Mouse (Mus musculus) MEL (cell line): ENCODE measurements around the gene Ap1b1. TPM values are rescaled to one million over a fixed set of nuclear protein-coding genes. Genes with fewer than 3 reads are reported as not detected.
A peak's percentile ranks its signal among the peaks of the same experiment; 100 is the strongest.

ENCODE experiments used
- DNase-seq: peaks from one replicate; pipeline ENCODE4 v3.0.0; 2011; ENCODE audit warnings: low read depth, low spot score
- H3K27ac ChIP-seq: 2 replicates; pipeline ENCODE4 v1.5.1; 2012; ENCODE audit warnings: low read depth, mild to moderate bottlenecking, control low read depth, low read length, moderate library complexity; ENCODE audit not compliant: control insufficient read depth
- H3K27me3 ChIP-seq, 2 experiments: fragments of 150-350 bp in 1 of 2; sonication (generic) in 1 of 2; 2 replicates each; pipeline ENCODE4 v1.6.1; 2012; ENCODE audit warnings: low read length in 2 of 2, mild to moderate bottlenecking in 2 of 2, improper control_type of control experiment in 1 of 2, moderate library complexity in 1 of 2; ENCODE audit not compliant: insufficient read depth in 2 of 2, control insufficient read depth in 1 of 2
- H3K36me3 ChIP-seq, 2 experiments: 2 replicates each; pipeline ENCODE4 v1.6.1; 2012 to 2014; ENCODE audit warnings: low read length in 2 of 2, improper control_type of control experiment in 1 of 2, inconsistent platforms in 1 of 2, mild to moderate bottlenecking in 1 of 2; ENCODE audit not compliant: insufficient read depth in 2 of 2, control insufficient read depth in 1 of 2
- H3K4me1 ChIP-seq, 2 experiments: fragments of 150-350 bp in 1 of 2; sonication (generic) in 1 of 2; 2 replicates each; pipeline ENCODE4 v1.6.1; 2012; ENCODE audit warnings: low read length in 2 of 2, improper control_type of control experiment in 1 of 2, mild to moderate bottlenecking in 1 of 2; ENCODE audit not compliant: insufficient read depth in 2 of 2, control insufficient read depth in 1 of 2
- H3K4me3 ChIP-seq, 2 experiments: fragments of 150-350 bp in 1 of 2; sonication (generic) in 1 of 2; 2 replicates each; pipeline ENCODE4 v1.5.1; 2012; ENCODE audit warnings: low read depth in 2 of 2, low read length in 2 of 2, mild to moderate bottlenecking in 2 of 2, moderate library complexity in 2 of 2, control low read depth in 1 of 2, improper control_type of control experiment in 1 of 2; ENCODE audit not compliant: control insufficient read depth in 1 of 2, insufficient read depth in 1 of 2
- H3K79me2 ChIP-seq: 2 replicates; pipeline ENCODE4 v1.6.1; 2012; ENCODE audit warnings: mild to moderate bottlenecking, low read length, moderate library complexity; ENCODE audit not compliant: control insufficient read depth, poor library complexity, insufficient read depth
- H3K9ac ChIP-seq: 2 replicates; pipeline ENCODE4 v1.6.1; 2012; ENCODE audit warnings: low read depth, mild to moderate bottlenecking, control low read depth, low read length, moderate library complexity; ENCODE audit not compliant: control insufficient read depth, poor library complexity, severe bottlenecking
- H3K9me3 ChIP-seq: fragments of 150-350 bp; sonication (generic); replicated peaks from 2 replicates; pipeline ENCODE4 v1.6.1; 2012; ENCODE audit warnings: mild to moderate bottlenecking, low read length, improper control_type of control experiment, moderate library complexity; ENCODE audit not compliant: insufficient read depth
- BHLHE40 ChIP-seq: IDR thresholded peaks from 2 replicates; pipeline ENCODE4 v1.6.1; 2012; ENCODE audit warnings: low read depth, mild to moderate bottlenecking, inconsistent platforms, low read length, improper control_type of control experiment, borderline replicate concordance
- CHD2 ChIP-seq: IDR thresholded peaks from 2 replicates; pipeline ENCODE4 v1.6.1; 2011; ENCODE audit warnings: low read length, improper control_type of control experiment
- E2F4 ChIP-seq: IDR thresholded peaks from 2 replicates; pipeline ENCODE4 v1.6.1; 2011; ENCODE audit warnings: low read depth, low read length, improper control_type of control experiment, borderline replicate concordance
- EP300 ChIP-seq, 2 experiments: IDR thresholded peaks; 2 replicates each; pipeline ENCODE4 v1.6.1; 2011; ENCODE audit warnings: improper control_type of control experiment in 2 of 2, low read length in 2 of 2, low read depth in 1 of 2, mild to moderate bottlenecking in 1 of 2
- GATA1 ChIP-seq: IDR thresholded peaks from 2 replicates; pipeline ENCODE4 v1.6.1; 2011; ENCODE audit warnings: low read depth, low read length, improper control_type of control experiment
- HCFC1 ChIP-seq: IDR thresholded peaks from 2 replicates; pipeline ENCODE4 v1.6.1; 2012; ENCODE audit warnings: low read depth, mild to moderate bottlenecking, inconsistent platforms, low read length, improper control_type of control experiment, moderate library complexity
- JUND ChIP-seq: IDR thresholded peaks from 2 replicates; pipeline ENCODE4 v1.6.1; 2011; ENCODE audit warnings: low read depth, mild to moderate bottlenecking, improper control_type of control experiment, low read length
- KAT2A ChIP-seq: conservative IDR thresholded peaks from 2 replicates; pipeline ENCODE4 v1.6.1; 2012; ENCODE audit warnings: low read depth, low read length, improper control_type of control experiment, inconsistent platforms
- MAFK ChIP-seq: IDR thresholded peaks from 2 replicates; pipeline ENCODE4 v1.6.1; 2011; ENCODE audit warnings: low read depth, mild to moderate bottlenecking, low read length, improper control_type of control experiment, borderline replicate concordance
- MAZ ChIP-seq: IDR thresholded peaks from 2 replicates; pipeline ENCODE4 v1.6.1; 2012; ENCODE audit warnings: low read depth, mild to moderate bottlenecking, inconsistent platforms, low read length, improper control_type of control experiment
- MXI1 ChIP-seq: IDR thresholded peaks from 2 replicates; pipeline ENCODE4 v1.6.1; 2011; ENCODE audit warnings: mild to moderate bottlenecking, low read depth, low read length, improper control_type of control experiment
- MYB ChIP-seq: IDR thresholded peaks from 2 replicates; pipeline ENCODE4 v1.6.1; 2011; ENCODE audit warnings: mild to moderate bottlenecking, low read depth, low read length, improper control_type of control experiment
- MYC ChIP-seq: IDR thresholded peaks from 2 replicates; pipeline ENCODE4 v1.6.1; 2011; ENCODE audit warnings: low read depth, mild to moderate bottlenecking, low read length, improper control_type of control experiment, moderate library complexity
- NRF1 ChIP-seq: IDR thresholded peaks from 2 replicates; pipeline ENCODE4 v1.6.1; 2014; ENCODE audit warnings: low read depth, mild to moderate bottlenecking, inconsistent platforms, low read length, improper control_type of control experiment, moderate library complexity; ENCODE audit not compliant: poor library complexity, insufficient read depth, severe bottlenecking
- POLR2AphosphoS2 ChIP-seq: IDR thresholded peaks from 2 replicates; pipeline ENCODE4 v1.6.1; 2011; ENCODE audit warnings: low read length, improper control_type of control experiment
- POLR2AphosphoS5 ChIP-seq: IDR thresholded peaks from 2 replicates; pipeline ENCODE4 v1.6.1; 2012; ENCODE audit warnings: low read depth, borderline replicate concordance, mild to moderate bottlenecking, inconsistent platforms, low read length, moderate library complexity, mixed read lengths
- RAD21 ChIP-seq: IDR thresholded peaks from 2 replicates; pipeline ENCODE4 v1.6.1; 2011; ENCODE audit warnings: mild to moderate bottlenecking, low read depth, low read length, improper control_type of control experiment
- RCOR1 ChIP-seq: IDR thresholded peaks from 2 replicates; pipeline ENCODE4 v1.6.1; 2012; ENCODE audit warnings: low read depth, mild to moderate bottlenecking, inconsistent platforms, low read length, improper control_type of control experiment
- TAL1 ChIP-seq: IDR thresholded peaks from 2 replicates; pipeline ENCODE4 v1.6.1; 2012; ENCODE audit warnings: mild to moderate bottlenecking, inconsistent platforms, low read length, moderate library complexity, mixed read lengths
- TBP ChIP-seq: IDR thresholded peaks from 2 replicates; pipeline ENCODE4 v1.8.0; 2011; ENCODE audit warnings: low read depth, low read length, improper control_type of control experiment
- USF2 ChIP-seq, 2 experiments: IDR thresholded peaks; 2 replicates each; pipeline ENCODE4 v1.6.1; 2011 to 2012; ENCODE audit warnings: improper control_type of control experiment in 2 of 2, low read length in 2 of 2, borderline replicate concordance in 1 of 2, inconsistent platforms in 1 of 2, low read depth in 1 of 2, mild to moderate bottlenecking in 1 of 2; ENCODE audit not compliant: insufficient read depth in 1 of 2
- ZC3H11A ChIP-seq: IDR thresholded peaks from 2 replicates; pipeline ENCODE4 v1.6.1; 2012; ENCODE audit warnings: low read depth, mild to moderate bottlenecking, inconsistent platforms, low read length, improper control_type of control experiment
- ZKSCAN1 ChIP-seq: IDR thresholded peaks from 2 replicates; pipeline ENCODE4 v1.6.1; 2012; ENCODE audit warnings: low read depth, mild to moderate bottlenecking, inconsistent platforms, low read length, improper control_type of control experiment, moderate library complexity
- ZNF384 ChIP-seq: IDR thresholded peaks from 2 replicates; pipeline ENCODE4 v1.6.1; 2012; ENCODE audit warnings: low read depth, mild to moderate bottlenecking, inconsistent platforms, low read length, improper control_type of control experiment
- polyA plus RNA-seq, 2 experiments: library from polyadenylated mRNA; stranded (reverse) in 1 of 2; unstranded in 1 of 2; fragments of >175 nt in 1 of 2; fragments of >200 nt in 1 of 2; gene quantifications; 2 replicates each; pipeline versions ENCODE4 v1.2.1 to v1.2.4; 2012; ENCODE audit warnings: low replicate concordance in 2 of 2, low read depth in 1 of 2; ENCODE audit not compliant: insufficient read length in 2 of 2, insufficient read depth in 1 of 2, missing spikeins in 1 of 2
- total RNA-seq: library from RNA; depleted of rRNA; stranded (reverse); fragments of 300-350 nt; gene quantifications from 2 replicates; pipeline ENCODE4 v1.2.3, GENCODE M21; 2012

Gene Ap1b1
- total and polyA plus RNA-seq, 3 experiments = 60.1 to 79.3 TPM; not detected in 1

- no peak for TF ChIP-seq MYC
- no peak for TF ChIP-seq CHD2
- TF ChIP-seq, all 39 proteins: peak for 11
These were observed 16.2 kb downstream of the Ap1b1 start (continued) for GRCm38 (mm10) chr11:5002826-5003225.

GRCm38 (mm10) chr11:5005528-5005927 lies 18.9 kb downstream of the Ap1b1 start:
- H3K27me3 ChIP-seq = no peaks in the 10 kb centered on the region
- no peaks in the 10 kb centered on the region for H3K9me3 ChIP-seq
- peaks cover 51 to 53% of the 10 kb centered on the region in 2 experiments for H3K4me1 ChIP-seq
- peaks cover 1% of the 10 kb centered on the region; the same call in 1 of the 2 replicates for H3K79me2 ChIP-seq
- H3K36me3 ChIP-seq = peaks cover 14 to 65% of the 10 kb centered on the region in 2 experiments
- H3K4me3 ChIP-seq = no peak overlapping the region
- no peak for DNase-seq
- peak overlapping the region; percentile 41; the same call in 1 of the 2 replicates for H3K27ac ChIP-seq
- no peak for TF ChIP-seq TAL1
- TF ChIP-seq MAFK = no peak
- no peak for TF ChIP-seq TBP
- TF ChIP-seq BHLHE40 = no peak
- no peak for TF ChIP-seq POLR2AphosphoS5
- TF ChIP-seq, all 39 proteins: peak for 0
- H3K9ac ChIP-seq = no peak overlapping the region

GRCm38 (mm10) chr11:5007186-5007585 lies 20.6 kb downstream of the Ap1b1 start:
- H3K27ac ChIP-seq = no peak overlapping the region
- peaks cover 51 to 53% of the 10 kb centered on the region in 2 experiments for H3K4me1 ChIP-seq
- no peak overlapping the region for H3K4me3 ChIP-seq
- no peak for TF ChIP-seq EP300 (IDR thresholded peaks at IDR 0.05; ENCODE audit: low read depth in 1 of 2, low read length in 2 of 2)
- no peak for TF ChIP-seq USF2 (IDR thresholded peaks at IDR 0.05; ENCODE audit: borderline replicate concordance in 1 of 2, insufficient read depth in 1 of 2, low read depth in 1 of 2, low read length in 2 of 2)
- no peak for TF ChIP-seq HCFC1
- TF ChIP-seq RAD21 = no peak
- TF ChIP-seq ZNF384 = no peak
- TF ChIP-seq POLR2AphosphoS5 = no peak
- no peak for TF ChIP-seq ZC3H11A
- TF ChIP-seq RCOR1 = no peak
- no peak for TF ChIP-seq MYC
- TF ChIP-seq NRF1 = no peak
- no peak for TF ChIP-seq MYB
- TF ChIP-seq MAZ = no peak
- TF ChIP-seq MAFK = no peak
- TF ChIP-seq JUND = no peak
- no peak for TF ChIP-seq ZKSCAN1
- no peak for TF ChIP-seq E2F4
- no peak for TF ChIP-seq MXI1
- TF ChIP-seq GATA1 = no peak
- no peak for TF ChIP-seq POLR2AphosphoS2
- TF ChIP-seq KAT2A = no peak
- DNase-seq = no peak
- H3K27me3 ChIP-seq = no peaks in the 10 kb centered on the region
- no peaks in the 10 kb centered on the region for H3K9me3 ChIP-seq
- H3K79me2 ChIP-seq = peaks cover 1% of the 10 kb centered on the region; the same call in 1 of the 2 replicates
- H3K9ac ChIP-seq = no peak overlapping the region
- peaks cover 16 to 64% of the 10 kb centered on the region in 2 experiments for H3K36me3 ChIP-seq
